Mouse (Mus musculus) thymus, adult 18-20 months (tissue): ENCODE measurements around the gene Mgat5.
A peak's percentile ranks its signal among the peaks of the same experiment; 100 is the strongest.

Experiments used
- DNase-seq, 2 experiments: peaks; one replicate each; pipeline ENCODE4 v3.0.0; 2022; ENCODE audit warnings: mixed read lengths in 2 of 2

Mgat5 gene

GRCm38 (mm10) chr1:127204817-127205485, at the start of gene Mgat5:
Mgat5 (plus strand) TSS chr1:127205015.
- DNase-seq, result peak; percentile 87 to 91

GRCm38 (mm10) chr1:127160118-127160760, 44.6 kb upstream of the Mgat5 start:
- no peak for DNase-seq

- DNase-seq, result no peak
Observed at GRCm38 (mm10) chr1:127164589-127165160, 40.1 kb upstream of the Mgat5 start.

- DNase-seq, result no peak
Observed at GRCm38 (mm10) chr1:127166521-127166920, 38.3 kb upstream of the Mgat5 start.

GRCm38 (mm10) chr1:127167586-127167985, 37.2 kb upstream of the Mgat5 start:
- no peak for DNase-seq

GRCm38 (mm10) chr1:127168205-127168604, 36.6 kb upstream of the Mgat5 start:
- DNase-seq, result no peak

GRCm38 (mm10) chr1:127169516-127169915, 35.3 kb upstream of the Mgat5 start:
- no peak for DNase-seq

GRCm38 (mm10) chr1:127171361-127171760, 33.5 kb upstream of the Mgat5 start:
- DNase-seq, result no peak

- no peak for DNase-seq
Observed at GRCm38 (mm10) chr1:127173448-127173847, 31.4 kb upstream of the Mgat5 start.

GRCm38 (mm10) chr1:127192396-127192795, 12.4 kb upstream of the Mgat5 start:
- DNase-seq, result no peak

- no peak for DNase-seq
Observed at GRCm38 (mm10) chr1:127199186-127199585, 5.6 kb upstream of the Mgat5 start.

GRCm38 (mm10) chr1:127202360-127202759, 2.5 kb upstream of the Mgat5 start:
- no peak for DNase-seq

GRCm38 (mm10) chr1:127203231-127203764, 1.5 kb upstream of the Mgat5 start:
- no peak for DNase-seq

- DNase-seq, result no peak
Observed at GRCm38 (mm10) chr1:127205501-127206019, 745 bp downstream of the Mgat5 start.

GRCm38 (mm10) chr1:127206020-127206641, 1.3 kb downstream of the Mgat5 start:
- DNase-seq, result peak; percentile 49 to 64

GRCm38 (mm10) chr1:127206881-127207555, 2.2 kb downstream of the Mgat5 start:
- DNase-seq, result no peak

- no peak for DNase-seq
Observed at GRCm38 (mm10) chr1:127208167-127208566, 3.4 kb downstream of the Mgat5 start.

GRCm38 (mm10) chr1:127212812-127213211, 8.0 kb downstream of the Mgat5 start:
- DNase-seq, result no peak

- no peak for DNase-seq
Observed at GRCm38 (mm10) chr1:127213434-127213833, 8.6 kb downstream of the Mgat5 start.

- DNase-seq, result no peak
Observed at GRCm38 (mm10) chr1:127214585-127215232, 9.9 kb downstream of the Mgat5 start.

GRCm38 (mm10) chr1:127216979-127217378, 12.2 kb downstream of the Mgat5 start:
- no peak for DNase-seq

- DNase-seq, result peak in 1 of 2 experiments; percentile 52
Observed at GRCm38 (mm10) chr1:127217665-127218064, 12.8 kb downstream of the Mgat5 start.
